Mouse (Mus musculus): Measurements from ENCODE around the gene Stra8. TPM values are rescaled to one million over a fixed set of nuclear protein-coding genes. Genes with fewer than 3 reads are reported as not detected.

The Stra8 gene
- 0.30 TPM in 1 of 2 replicates, not detected in the other for polyA plus RNA-seq (2015; fragmentation: Nextera tagmentation; extraction: Ambion mirVana)

DNA sequence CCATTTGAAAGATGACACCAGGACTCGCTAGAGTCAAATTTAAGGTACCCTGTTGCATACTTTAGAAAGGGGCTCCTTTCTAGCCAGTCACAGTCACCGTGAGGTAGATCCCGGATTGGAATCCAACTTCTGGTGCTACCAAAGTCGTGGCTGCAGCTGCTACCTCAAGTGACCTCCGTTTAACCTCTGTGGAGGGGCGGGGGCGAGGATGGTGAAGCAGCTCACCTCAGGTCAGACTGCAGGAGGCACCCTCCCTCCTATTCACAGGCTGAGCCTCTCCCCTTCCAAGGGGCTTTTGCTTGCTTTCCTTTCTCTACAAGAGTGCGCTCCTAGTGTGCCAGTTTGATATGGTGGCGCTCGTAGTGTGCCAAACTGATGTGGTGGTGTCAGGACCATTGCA lies at the start of gene Stra8:
Gene Stra8 (plus strand): TSS at position 208 of the 400 bp plus-strand sequence.
- H3K4me3 ChIP-seq (ENCODE audit: low read length): no peak within 1 kb of the TSS
- no peaks in the 10 kb centered on the region for H3K36me3 ChIP-seq (ENCODE audit: control insufficient read depth, insufficient read depth)
- no peaks in the 10 kb centered on the region for H3K27me3 ChIP-seq (ENCODE audit: control insufficient read depth, insufficient read depth, low read length)
- H3K4me2 ChIP-seq (ENCODE audit: low read depth, low read length): no peak within 1 kb of the TSS
- no peak within 1 kb of the TSS for H3K9ac ChIP-seq (ENCODE audit: low read length)
- no peaks in the 10 kb centered on the region for H3K4me1 ChIP-seq (ENCODE audit: control insufficient read depth, insufficient read depth, low read length)
- H3K9me3 ChIP-seq (replicated peaks; ENCODE audit: control insufficient read depth, low read length): no peaks in the 10 kb centered on the region
- no peak for ATAC-seq (replicated peaks; ENCODE audit: extremely low read depth, insufficient read depth, low FRiP score)
- 44% methylated on average over 10 of the region's 10 CpGs for WGBS
- no peak within 1 kb of the TSS for H3K27ac ChIP-seq (ENCODE audit: low read length)

DNA sequence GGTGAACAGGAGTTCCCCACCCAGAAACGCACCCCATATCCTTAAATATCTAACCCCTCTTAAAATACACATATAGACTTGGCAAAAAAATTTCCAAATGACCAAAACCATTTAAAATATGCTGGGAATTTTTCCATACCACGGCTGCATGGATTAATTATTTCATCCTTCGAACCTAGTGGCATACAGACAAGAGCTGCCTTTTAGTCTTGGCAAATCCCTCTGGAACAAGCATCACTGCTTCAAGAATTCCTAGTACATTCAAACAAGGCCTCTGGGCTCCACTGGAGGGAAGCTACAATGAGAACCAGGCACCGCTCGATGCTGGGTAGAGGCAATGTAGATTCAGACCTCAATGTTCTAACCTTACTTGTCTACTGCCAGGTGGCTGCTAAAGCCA lies 49.2 kb upstream of the Stra8 start:
- no peak for ATAC-seq (replicated peaks; ENCODE audit: extremely low read depth, insufficient read depth, low FRiP score)
- Histone ChIP-seq H3K9me3 (replicated peaks; ENCODE audit: control insufficient read depth, low read length) (no peaks in the 10 kb centered on the region), H3K4me3 (ENCODE audit: low read length) (no peak overlapping the region), H3K27me3 (ENCODE audit: control insufficient read depth, insufficient read depth, low read length) (no peaks in the 10 kb centered on the region), H3K9ac (ENCODE audit: low read length) (no peak overlapping the region), H3K36me3 (ENCODE audit: control insufficient read depth, insufficient read depth) (no peaks in the 10 kb centered on the region), H3K4me1 (ENCODE audit: control insufficient read depth, insufficient read depth, low read length) (peaks cover 36% of the 10 kb centered on the region), H3K27ac (ENCODE audit: low read length) (no peak overlapping the region), H3K4me2 (ENCODE audit: low read depth, low read length) (no peak overlapping the region)
- 63% methylated on average over 5 of the region's 5 CpGs for WGBS

DNA sequence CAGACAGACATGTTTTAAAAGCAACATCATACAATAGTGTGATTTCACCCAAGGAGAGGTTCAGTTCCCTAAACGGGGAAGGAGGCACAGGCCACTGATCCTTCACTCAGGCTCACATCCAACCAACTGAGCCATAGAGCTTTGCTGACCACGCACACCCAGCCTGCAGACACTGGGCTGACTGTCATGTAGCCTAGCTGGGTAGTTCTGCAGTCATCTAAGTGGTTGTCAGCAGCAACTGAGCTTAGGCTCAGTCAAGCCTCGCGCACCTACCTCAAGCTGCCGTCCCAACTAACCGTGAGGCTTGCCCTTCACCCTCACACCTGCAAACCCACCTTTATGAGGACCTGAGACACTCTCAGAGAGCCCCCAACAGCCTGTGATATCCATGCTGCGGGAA lies 48.0 kb upstream of the Stra8 start:
- H3K9me3 ChIP-seq (replicated peaks; ENCODE audit: control insufficient read depth, low read length): no peaks in the 10 kb centered on the region
- H3K4me1 ChIP-seq (ENCODE audit: control insufficient read depth, insufficient read depth, low read length): peaks cover 44% of the 10 kb centered on the region
- H3K9ac ChIP-seq (ENCODE audit: low read length): no peak overlapping the region
- H3K4me3 ChIP-seq (ENCODE audit: low read length): no peak overlapping the region
- H3K36me3 ChIP-seq (ENCODE audit: control insufficient read depth, insufficient read depth): no peaks in the 10 kb centered on the region
- ATAC-seq (replicated peaks; ENCODE audit: extremely low read depth, insufficient read depth, low FRiP score): no peak
- no peaks in the 10 kb centered on the region for H3K27me3 ChIP-seq (ENCODE audit: control insufficient read depth, insufficient read depth, low read length)
- no peak overlapping the region for H3K27ac ChIP-seq (ENCODE audit: low read length)
- WGBS: 84% methylated on average over 7 of the region's 7 CpGs
- no peak overlapping the region for H3K4me2 ChIP-seq (ENCODE audit: low read depth, low read length)

DNA sequence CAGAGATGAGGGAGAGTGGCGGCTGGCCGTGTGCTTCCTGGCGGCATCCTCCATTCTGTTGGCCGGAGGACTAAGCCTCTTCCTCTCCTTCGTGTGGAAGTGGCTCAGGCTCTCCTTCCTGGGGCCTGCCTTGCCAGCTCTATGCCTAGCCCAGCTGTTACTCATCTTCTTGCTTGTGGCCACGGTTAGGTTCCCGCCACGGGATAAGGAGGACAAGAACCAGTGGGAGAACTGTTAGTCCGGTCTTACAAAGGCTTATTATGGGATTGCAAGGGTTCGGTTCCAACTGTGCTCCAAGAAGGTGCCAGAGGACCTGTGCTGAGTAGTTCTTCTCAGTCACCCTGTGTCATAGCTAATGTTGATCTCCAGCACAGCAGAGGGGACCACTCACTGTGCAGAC lies 47.1 kb upstream of the Stra8 start:
- no peak overlapping the region for H3K27ac ChIP-seq (ENCODE audit: low read length)
- H3K4me1 ChIP-seq (ENCODE audit: control insufficient read depth, insufficient read depth, low read length): peaks cover 46% of the 10 kb centered on the region
- H3K4me2 ChIP-seq (ENCODE audit: low read depth, low read length): no peak overlapping the region
- no peak overlapping the region for H3K9ac ChIP-seq (ENCODE audit: low read length)
- no peaks in the 10 kb centered on the region for H3K27me3 ChIP-seq (ENCODE audit: control insufficient read depth, insufficient read depth, low read length)
- H3K4me3 ChIP-seq (ENCODE audit: low read length): no peak overlapping the region
- ATAC-seq (replicated peaks; ENCODE audit: extremely low read depth, insufficient read depth, low FRiP score): no peak
- no peaks in the 10 kb centered on the region for H3K36me3 ChIP-seq (ENCODE audit: control insufficient read depth, insufficient read depth)
- no peaks in the 10 kb centered on the region for H3K9me3 ChIP-seq (replicated peaks; ENCODE audit: control insufficient read depth, low read length)
- WGBS: 77% methylated on average over 10 of the region's 10 CpGs

DNA sequence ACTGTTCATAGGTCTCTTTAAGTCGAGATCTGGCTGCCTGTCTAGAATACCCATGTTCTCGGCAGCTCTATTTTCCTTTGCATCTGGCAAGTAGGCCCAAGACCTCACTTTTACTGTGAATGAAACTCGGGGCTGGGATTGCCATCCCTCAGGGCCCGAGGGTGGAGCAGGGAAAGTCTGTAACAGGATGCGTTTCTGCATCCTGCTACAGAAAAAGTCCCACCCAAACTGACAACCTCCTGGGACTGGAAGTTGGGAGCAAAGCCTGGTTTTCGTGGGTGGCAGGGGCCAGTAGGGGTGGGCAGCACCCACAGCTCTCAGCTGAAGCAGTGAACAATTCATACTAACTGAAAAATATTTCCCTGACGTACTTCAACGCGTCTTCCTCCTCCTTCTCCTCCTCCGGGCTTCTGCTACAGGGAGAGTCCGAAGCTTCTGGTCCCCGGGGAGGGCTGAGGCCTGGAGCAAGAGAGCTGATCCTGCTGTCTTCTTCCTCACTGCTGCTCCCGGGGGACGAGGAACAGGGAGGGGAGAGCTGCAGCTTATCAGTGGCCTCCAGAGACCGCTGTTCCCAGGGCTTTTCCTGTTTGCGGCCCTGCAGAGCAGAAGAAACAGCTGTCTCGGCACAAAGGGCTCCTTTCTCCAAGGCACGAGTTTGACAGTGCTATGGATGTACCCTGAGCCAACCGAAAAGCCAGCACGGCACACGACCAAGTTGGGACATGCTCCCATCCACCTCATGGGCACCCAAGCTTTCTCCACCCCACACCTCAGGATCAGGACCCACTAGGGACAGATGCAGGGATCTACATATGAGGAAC lies 45.7 kb upstream of the Stra8 start:
- Histone ChIP-seq H3K4me2 (ENCODE audit: low read depth, low read length) (peak overlapping the region; percentile 22; the same call in 1 of the 2 replicates), H3K9ac (ENCODE audit: low read length) (peak overlapping the region; percentile 48), H3K27me3 (ENCODE audit: control insufficient read depth, insufficient read depth, low read length) (no peaks in the 10 kb centered on the region), H3K4me1 (ENCODE audit: control insufficient read depth, insufficient read depth, low read length) (peaks cover 43% of the 10 kb centered on the region), H3K27ac (ENCODE audit: low read length) (peak overlapping the region; percentile 86), H3K4me3 (ENCODE audit: low read length) (no peak overlapping the region), H3K9me3 (replicated peaks; ENCODE audit: control insufficient read depth, low read length) (no peaks in the 10 kb centered on the region), H3K36me3 (ENCODE audit: control insufficient read depth, insufficient read depth) (no peaks in the 10 kb centered on the region)
- 40% methylated on average over 21 of the region's 21 CpGs for WGBS
- ATAC-seq (replicated peaks; ENCODE audit: extremely low read depth, insufficient read depth, low FRiP score): 0 out of 2 replicates have a peak, but pooled peaks have one; percentile 7

DNA sequence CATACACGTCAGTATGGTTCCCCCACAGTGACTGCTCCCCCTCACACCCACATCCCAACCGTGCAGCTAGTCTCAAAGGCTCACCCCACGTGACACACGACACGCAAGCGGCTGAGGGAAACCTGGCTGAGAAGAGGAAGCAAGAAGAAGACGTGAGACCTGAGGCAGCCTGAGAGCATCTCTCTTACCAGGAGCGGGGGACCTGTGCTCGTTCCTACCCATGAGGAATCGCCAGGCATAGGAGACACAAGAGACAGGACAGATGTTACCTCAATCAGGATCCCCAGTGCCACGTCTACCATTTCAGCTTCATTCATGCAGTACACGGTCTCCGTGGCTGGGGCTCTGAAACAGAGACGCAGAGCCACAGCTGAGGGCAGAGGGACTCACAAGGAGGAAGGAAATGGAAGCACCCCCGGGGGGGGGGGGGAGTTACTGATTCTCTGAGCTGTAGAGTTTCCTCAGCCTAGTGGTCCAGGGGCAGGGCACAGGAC lies 44.6 kb upstream of the Stra8 start:
- Histone ChIP-seq H3K4me3 (ENCODE audit: low read length) (no peak overlapping the region), H3K9me3 (replicated peaks; ENCODE audit: control insufficient read depth, low read length) (no peaks in the 10 kb centered on the region), H3K9ac (ENCODE audit: low read length) (peak overlapping the region; percentile 48; the same call in 1 of the 2 replicates), H3K36me3 (ENCODE audit: control insufficient read depth, insufficient read depth) (peaks cover under 1% of the 10 kb centered on the region; the same call in 1 of the 2 replicates), H3K4me2 (ENCODE audit: low read depth, low read length) (peak overlapping the region; percentile 7; the same call in 1 of the 2 replicates), H3K27me3 (ENCODE audit: control insufficient read depth, insufficient read depth, low read length) (no peaks in the 10 kb centered on the region), H3K27ac (ENCODE audit: low read length) (peak overlapping the region; percentile 86), H3K4me1 (ENCODE audit: control insufficient read depth, insufficient read depth, low read length) (peaks cover 34% of the 10 kb centered on the region)
- 77% methylated on average over 15 of the region's 15 CpGs for WGBS
- no peak for ATAC-seq (replicated peaks; ENCODE audit: extremely low read depth, insufficient read depth, low FRiP score)

DNA sequence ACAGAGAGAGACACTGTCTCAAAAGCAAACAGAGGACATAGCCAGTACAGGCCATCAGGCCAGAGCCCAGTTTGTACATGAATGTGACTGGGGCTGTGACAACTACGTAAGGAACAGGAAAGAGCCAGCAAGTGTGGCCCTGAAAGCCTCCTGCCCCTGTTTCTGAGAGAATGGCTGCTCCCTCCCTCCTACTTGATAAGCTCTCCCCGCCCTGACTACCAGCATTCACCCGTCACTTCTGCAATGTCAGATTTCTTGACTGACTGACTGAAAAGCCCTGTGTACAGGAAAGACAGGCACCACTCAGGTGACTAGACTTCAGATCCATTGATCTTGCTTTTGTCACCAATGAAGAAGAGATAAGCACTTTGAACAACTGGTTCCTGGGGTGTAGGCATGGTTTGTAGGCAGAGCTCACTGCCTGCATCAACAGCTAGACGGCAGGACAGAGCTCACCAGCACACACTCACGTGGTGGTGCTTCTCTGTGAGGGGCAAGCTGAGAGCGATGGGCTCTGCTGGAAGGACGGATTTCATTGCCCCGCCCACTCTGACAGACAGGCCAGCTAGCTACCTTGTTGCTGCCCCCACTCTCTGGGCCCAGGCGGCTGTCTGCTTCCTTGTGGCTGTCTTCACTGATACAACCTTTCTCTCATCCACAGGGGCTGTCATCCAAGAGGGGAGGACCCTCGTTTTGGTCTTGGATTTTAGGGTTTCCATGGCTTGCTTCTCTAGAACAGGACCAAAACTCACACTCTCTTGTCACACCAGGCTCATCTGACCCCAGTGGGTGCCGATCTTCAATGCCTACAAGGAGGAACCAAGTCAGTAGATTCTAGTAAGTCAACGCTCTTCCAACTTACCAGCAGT lies 43.8 kb upstream of the Stra8 start:
- peaks cover 34% of the 10 kb centered on the region for H3K4me1 ChIP-seq (ENCODE audit: control insufficient read depth, insufficient read depth, low read length)
- 44% methylated on average over 12 of the region's 12 CpGs for WGBS
- H3K4me3 ChIP-seq (ENCODE audit: low read length): no peak overlapping the region
- ATAC-seq (replicated peaks; ENCODE audit: extremely low read depth, insufficient read depth, low FRiP score): no peak
- peak overlapping the region; percentile 66; the same call in 1 of the 2 replicates for H3K4me2 ChIP-seq (ENCODE audit: low read depth, low read length)
- H3K9me3 ChIP-seq (replicated peaks; ENCODE audit: control insufficient read depth, low read length): no peaks in the 10 kb centered on the region
- H3K9ac ChIP-seq (ENCODE audit: low read length): peak overlapping the region; percentile 23; the same call in 1 of the 2 replicates
- H3K27me3 ChIP-seq (ENCODE audit: control insufficient read depth, insufficient read depth, low read length): no peaks in the 10 kb centered on the region
- H3K36me3 ChIP-seq (ENCODE audit: control insufficient read depth, insufficient read depth): peaks cover 2% of the 10 kb centered on the region; the same call in 1 of the 2 replicates
- H3K27ac ChIP-seq (ENCODE audit: low read length): peak overlapping the region; percentile 86

DNA sequence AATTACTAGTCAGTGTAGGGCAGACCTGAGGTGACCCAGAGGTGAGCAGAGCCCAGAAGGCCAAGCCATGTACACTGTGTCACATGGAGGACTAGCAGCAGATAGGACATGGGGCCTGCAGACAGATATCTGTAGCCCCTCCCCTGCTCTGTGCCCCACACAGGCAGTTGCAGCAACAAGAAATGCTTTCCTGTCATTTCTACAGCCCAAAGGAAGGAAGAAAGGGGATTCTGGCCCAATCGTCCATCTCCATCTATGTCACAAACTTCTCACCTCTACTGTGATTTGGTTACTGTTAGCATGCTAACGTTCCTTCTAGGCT lies 43.2 kb upstream of the Stra8 start:
- peaks cover 2% of the 10 kb centered on the region; the same call in 1 of the 2 replicates for H3K36me3 ChIP-seq (ENCODE audit: control insufficient read depth, insufficient read depth)
- H3K4me3 ChIP-seq (ENCODE audit: low read length): peak overlapping the region; percentile 82
- peak overlapping the region; percentile 66 for H3K4me2 ChIP-seq (ENCODE audit: low read depth, low read length)
- H3K9me3 ChIP-seq (replicated peaks; ENCODE audit: control insufficient read depth, low read length): no peaks in the 10 kb centered on the region
- H3K27me3 ChIP-seq (ENCODE audit: control insufficient read depth, insufficient read depth, low read length): no peaks in the 10 kb centered on the region
- 14% methylated on average over 2 of the region's 2 CpGs for WGBS
- no peak for ATAC-seq (replicated peaks; ENCODE audit: extremely low read depth, insufficient read depth, low FRiP score)
- H3K9ac ChIP-seq (ENCODE audit: low read length): peak overlapping the region; percentile 94
- H3K4me1 ChIP-seq (ENCODE audit: control insufficient read depth, insufficient read depth, low read length): peaks cover 34% of the 10 kb centered on the region
- peak overlapping the region; percentile 95 for H3K27ac ChIP-seq (ENCODE audit: low read length)
